Mouse (Mus musculus): ENCODE measurements around the gene Slc6a12.

- TF ChIP-seq POLR2A (IDR thresholded peaks at IDR 0.05; ENCODE audit: control insufficient read depth, low read depth, low read length) (no peak), CTCF (IDR thresholded peaks at IDR 0.05; ENCODE audit: control insufficient read depth, insufficient read depth, insufficient replicate concordance, low read depth, low read length) (no peak)
Observed at GRCm38 (mm10) chr6:121346428-121346827, 3.6 kb downstream of the Slc6a12 start.

Data from testis, adult 2 months (tissue).